Mouse (Mus musculus): ENCODE results near the gene Cyp51.
"Not testable (repeated sequence)": the region's sequence is repeated elsewhere in the genome, so short reads cannot be mapped to it uniquely, and the experiment has no call there.

Cyp51 gene

GRCm38 (mm10) chr5:4104341-4105040, at the start of gene Cyp51:
Gene Cyp51 (minus strand): TSS chr5:4104746.
- DNase-seq = peak; percentile 90 to 91

- DNase-seq = no peak
Observed at GRCm38 (mm10) chr5:4112570-4113098, 8.1 kb upstream of the Cyp51 start.

- DNase-seq = not testable (repeated sequence)
Observed at GRCm38 (mm10) chr5:4107056-4107455, 2.5 kb upstream of the Cyp51 start.

GRCm38 (mm10) chr5:4105651-4106186, 1.2 kb upstream of the Cyp51 start:
- no peak for DNase-seq

GRCm38 (mm10) chr5:4103626-4104340, 763 bp downstream of the Cyp51 start:
- DNase-seq = peak in 1 of 2 experiments; percentile 32

- DNase-seq = no peak
Observed at GRCm38 (mm10) chr5:4101770-4102169, 2.8 kb downstream of the Cyp51 start.

- DNase-seq = no peak
Observed at GRCm38 (mm10) chr5:4101031-4101430, 3.5 kb downstream of the Cyp51 start.

- DNase-seq = no peak
Observed at GRCm38 (mm10) chr5:4094471-4094870, 10.1 kb downstream of the Cyp51 start.

GRCm38 (mm10) chr5:4088190-4088589, 16.4 kb downstream of the Cyp51 start:
- no peak for DNase-seq

- DNase-seq = no peak
Observed at GRCm38 (mm10) chr5:4086309-4086708, 18.2 kb downstream of the Cyp51 start.

- DNase-seq = no peak
Observed at GRCm38 (mm10) chr5:4084948-4085347, 19.6 kb downstream of the Cyp51 start.

GRCm38 (mm10) chr5:4081513-4081912, 23.0 kb downstream of the Cyp51 start:
- DNase-seq = no peak

GRCm38 (mm10) chr5:4080861-4081260, 23.7 kb downstream of the Cyp51 start:
- no peak for DNase-seq

- no peak for DNase-seq
Observed at GRCm38 (mm10) chr5:4079086-4079485, 25.5 kb downstream of the Cyp51 start.

GRCm38 (mm10) chr5:4067203-4067602, 37.3 kb downstream of the Cyp51 start:
- DNase-seq = no peak

- no peak for DNase-seq
Observed at GRCm38 (mm10) chr5:4066476-4067115, 38.0 kb downstream of the Cyp51 start.

GRCm38 (mm10) chr5:4060313-4060712, 44.2 kb downstream of the Cyp51 start:
- no peak for DNase-seq

GRCm38 (mm10) chr5:4040922-4041321, 63.6 kb downstream of the Cyp51 start:
- DNase-seq = no peak

- DNase-seq = no peak
Observed at GRCm38 (mm10) chr5:4040372-4040771, 64.2 kb downstream of the Cyp51 start.

GRCm38 (mm10) chr5:4039351-4039750, 65.2 kb downstream of the Cyp51 start:
- DNase-seq = no peak

- DNase-seq = no peak
Observed at GRCm38 (mm10) chr5:4036686-4037085, 67.9 kb downstream of the Cyp51 start.

GRCm38 (mm10) chr5:4031846-4032245, 72.7 kb downstream of the Cyp51 start:
- no peak for DNase-seq
